Mouse (Mus musculus) layer of hippocampus, adult 8-10 months (tissue): ENCODE measurements around the gene Rcor1. TPM values are rescaled to one million over a fixed set of nuclear protein-coding genes. Genes with fewer than 3 reads are reported as not detected.
"Not testable (repeated sequence)": the region's sequence is repeated elsewhere in the genome, so short reads cannot be mapped to it uniquely, and the experiment has no call there.

Experiments used
- DNase-seq, 2 experiments: peaks; one replicate each; pipeline ENCODE4 v3.0.0; 2022; ENCODE audit warnings: low spot score in 2 of 2
- total RNA-seq, 4 experiments: library from RNA; stranded (reverse); gene quantifications; 2 replicates each; pipeline ENCODE4 v1.2.4; 2022

The Rcor1 gene
- total RNA-seq, 4 experiments from 2014 or later = 14.9 to 19.8 (median 17.1) TPM

GRCm38 (mm10) chr12:111067816-111068215, 28.7 kb downstream of the Rcor1 start:
- no peak for DNase-seq

DNA sequence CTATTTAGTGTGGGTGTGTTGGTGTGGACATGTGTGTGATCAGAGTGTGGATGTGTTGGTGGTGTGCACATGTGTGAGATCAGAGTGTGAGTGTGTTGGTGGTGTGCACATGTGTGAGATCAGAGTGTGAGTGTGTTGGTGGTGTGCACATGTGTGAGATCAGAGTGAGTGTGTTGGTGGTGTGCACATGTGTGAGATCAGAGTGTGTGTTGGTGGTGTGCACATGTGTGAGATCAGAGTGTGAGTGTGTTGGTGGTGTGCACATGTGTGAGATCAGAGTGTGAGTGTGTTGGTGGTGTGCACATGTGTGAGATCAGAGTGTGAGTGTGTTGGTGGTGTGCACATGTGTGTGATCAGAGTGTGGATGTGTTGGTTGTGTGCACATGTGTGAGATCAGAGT, 30.1 kb downstream of the Rcor1 start:
- not testable (repeated sequence) for DNase-seq

GRCm38 (mm10) chr12:111071009-111071408, 31.9 kb downstream of the Rcor1 start:
- no peak for DNase-seq

GRCm38 (mm10) chr12:111071477-111072152, 32.5 kb downstream of the Rcor1 start:
- DNase-seq = no peak

DNA sequence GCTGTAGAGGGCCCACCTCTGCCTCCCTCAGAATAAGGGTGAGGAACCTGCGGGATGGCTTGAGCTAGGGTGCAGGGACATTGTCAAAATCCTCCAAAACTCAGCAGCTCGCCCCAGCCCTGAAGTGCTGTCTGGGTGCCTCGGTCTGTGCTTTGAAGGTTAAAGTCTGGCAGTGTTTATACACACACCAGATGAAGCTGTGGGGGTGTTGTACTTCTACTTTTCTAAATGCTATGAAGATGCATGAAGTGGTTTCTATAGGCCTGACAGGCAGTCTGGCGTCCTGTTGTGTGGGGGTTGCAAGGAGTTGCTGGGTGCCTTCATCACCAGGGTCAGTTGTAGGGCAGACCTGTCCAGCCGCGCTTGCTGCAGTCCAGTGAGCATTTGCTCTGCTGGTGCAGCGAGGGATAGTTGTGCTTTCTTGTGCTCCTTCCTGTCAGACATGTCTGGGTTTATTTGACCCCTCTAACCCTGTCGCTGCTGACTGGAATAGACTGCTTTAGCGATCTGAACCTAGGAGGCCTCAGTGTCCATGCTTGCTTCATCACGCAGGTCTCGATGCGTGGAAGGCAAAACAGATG, 37.3 kb downstream of the Rcor1 start:
- DNase-seq = no peak

DNA sequence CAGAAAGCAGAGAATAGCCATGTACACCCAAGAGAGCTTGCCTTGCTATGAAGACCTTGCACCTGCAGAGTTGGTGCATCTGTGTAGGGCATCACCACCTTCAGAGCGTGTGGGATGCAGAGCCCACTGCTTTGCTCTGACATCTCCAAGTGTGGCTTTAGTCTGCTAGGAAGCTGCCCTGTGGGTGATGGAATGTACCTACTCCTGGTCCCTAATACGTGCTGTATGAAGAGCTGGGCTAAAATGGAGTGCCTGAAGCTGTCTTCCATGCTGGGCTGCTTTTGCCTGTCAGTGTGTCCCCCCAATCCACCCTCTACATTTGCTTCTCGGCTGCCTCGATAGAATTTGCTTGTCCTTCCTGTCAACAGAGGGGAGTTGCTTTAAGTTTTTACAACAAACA, 46.4 kb downstream of the Rcor1 start:
- DNase-seq = no peak

DNA sequence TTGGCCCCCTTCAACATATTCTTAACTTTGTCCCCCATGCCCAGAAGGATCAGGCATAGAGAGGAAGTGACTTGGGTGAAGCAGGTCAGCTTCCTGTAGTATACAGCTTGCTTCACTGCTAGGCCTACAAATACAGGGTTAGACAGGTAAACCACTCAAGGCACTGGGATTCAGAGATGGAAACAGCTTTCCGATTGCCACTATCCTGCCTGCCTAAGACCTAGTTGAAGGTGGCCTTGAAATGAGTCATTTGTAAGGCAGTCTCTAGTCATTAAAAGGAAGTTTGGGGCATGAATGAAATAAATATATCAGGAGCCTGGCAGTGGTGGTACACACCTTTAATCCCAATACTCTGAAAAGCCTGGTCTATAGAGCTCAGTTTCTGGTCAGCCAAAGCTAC, 47.9 kb downstream of the Rcor1 start:
- no peak for DNase-seq

- DNase-seq = peak; percentile 62 to 88
Observed at GRCm38 (mm10) chr12:111088186-111088585, 49.0 kb downstream of the Rcor1 start.

GRCm38 (mm10) chr12:111088731-111089141, 49.6 kb downstream of the Rcor1 start:
- DNase-seq = no peak

GRCm38 (mm10) chr12:111089145-111089544, 50.0 kb downstream of the Rcor1 start:
- no peak for DNase-seq

DNA sequence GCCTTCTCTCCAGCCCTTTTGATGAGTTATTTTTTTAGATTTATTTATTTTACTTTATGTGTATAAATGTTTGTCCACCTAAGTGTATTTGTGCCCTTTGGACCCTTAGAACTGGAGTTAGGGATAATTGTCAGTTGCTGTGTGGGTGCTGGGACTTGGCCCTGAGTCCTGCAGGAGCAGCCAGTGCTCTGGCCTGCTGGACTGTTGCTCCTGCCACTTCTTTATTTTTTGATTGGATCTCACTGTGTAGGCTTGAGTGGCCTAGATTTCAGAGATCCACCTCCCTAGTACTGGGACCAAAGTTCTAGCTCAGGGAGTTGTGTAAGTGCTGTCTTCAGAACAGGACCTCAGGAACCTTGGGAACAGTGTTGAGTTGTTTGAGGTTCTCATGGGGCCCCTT, 51.6 kb downstream of the Rcor1 start:
- no peak for DNase-seq

DNA sequence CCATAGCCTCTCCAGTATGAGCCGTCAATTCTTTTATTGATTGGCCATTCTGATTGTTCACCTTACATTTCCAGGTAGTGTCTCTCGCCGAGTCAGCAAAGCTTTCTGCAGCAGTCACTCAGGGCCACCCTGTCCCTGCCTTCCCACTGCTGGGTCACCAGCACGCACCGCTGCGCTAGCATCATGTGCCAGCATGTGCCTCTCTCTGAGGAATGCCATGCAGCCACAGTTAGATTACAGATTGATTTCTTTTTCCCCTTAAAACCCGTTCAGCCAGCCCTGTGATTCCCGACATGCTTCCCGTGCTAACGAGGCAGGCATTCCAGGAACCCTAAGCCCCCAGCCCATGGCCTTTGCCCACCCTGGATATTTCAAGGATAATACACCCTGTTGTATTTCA, 52.8 kb downstream of the Rcor1 start:
- DNase-seq = no peak

DNA sequence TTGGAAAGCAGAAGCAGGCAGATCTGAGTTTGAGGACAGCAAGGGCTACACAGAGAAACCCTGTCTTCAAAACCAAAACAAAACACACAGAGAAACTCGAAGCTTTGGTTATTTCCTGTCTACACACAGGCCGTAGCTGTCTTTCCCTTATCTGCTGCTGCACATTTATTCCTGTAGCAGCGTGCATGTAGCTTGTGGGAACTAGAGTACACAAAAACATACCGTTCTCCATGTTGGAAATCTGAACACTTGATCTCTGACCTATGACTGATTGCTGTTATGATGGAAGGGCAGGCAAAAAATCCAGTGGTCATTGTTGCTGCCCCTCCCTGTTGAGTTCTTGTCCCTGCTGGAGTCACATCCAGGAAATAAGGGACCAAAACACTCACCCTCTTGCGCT, 54.9 kb downstream of the Rcor1 start:
- no peak for DNase-seq

DNA sequence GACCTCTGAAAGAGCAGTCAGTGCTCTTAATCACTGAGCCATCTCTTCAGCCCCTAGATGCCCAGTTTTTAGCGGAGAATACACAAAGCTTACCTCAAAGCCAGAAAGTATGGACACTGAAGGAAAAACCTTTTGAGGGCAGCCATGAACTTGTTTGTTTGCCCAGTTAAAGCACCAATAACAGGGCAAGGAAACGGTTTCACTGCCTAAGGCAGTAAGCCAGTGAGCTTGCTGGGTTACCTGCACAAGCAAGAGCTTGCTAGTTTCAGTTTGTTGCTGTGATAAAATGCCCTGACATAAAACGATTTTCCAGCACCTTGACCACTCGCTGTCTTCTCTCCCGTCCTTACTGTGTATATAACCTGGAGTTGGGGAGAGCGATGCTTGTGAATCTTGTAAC, 55.9 kb downstream of the Rcor1 start:
- no peak for DNase-seq

GRCm38 (mm10) chr12:111096249-111096648, 57.1 kb downstream of the Rcor1 start:
- DNase-seq = no peak

GRCm38 (mm10) chr12:111097036-111097435, 57.9 kb downstream of the Rcor1 start:
- DNase-seq = no peak

- DNase-seq = no peak
Observed at GRCm38 (mm10) chr12:111111176-111111575, 72.0 kb downstream of the Rcor1 start.

- DNase-seq = no peak
Observed at GRCm38 (mm10) chr12:111114593-111114992, 75.4 kb downstream of the Rcor1 start.

- DNase-seq = no peak
Observed at GRCm38 (mm10) chr12:111119506-111120085, 80.4 kb downstream of the Rcor1 start.

GRCm38 (mm10) chr12:111120976-111121645, 82.0 kb downstream of the Rcor1 start:
- DNase-seq = no peak

- DNase-seq = no peak
Observed at GRCm38 (mm10) chr12:111122332-111122852, 83.2 kb downstream of the Rcor1 start.

- DNase-seq = no peak
Observed at GRCm38 (mm10) chr12:111124601-111125260, 85.6 kb downstream of the Rcor1 start.
